Mouse (Mus musculus) limb, embryonic 14.5 days (tissue): ENCODE data around the gene Gm10912. TPM values are rescaled to one million over a fixed set of nuclear protein-coding genes. Genes with fewer than 3 reads are reported as not detected.
"Not testable (repeated sequence)": the region's sequence is repeated elsewhere in the genome, so short reads cannot be mapped to it uniquely, and the experiment has no call there.

Experiments
- ATAC-seq: fragments of 200-750 bp; cut with Nextera tagmentation; 2 replicates; pipeline ENCODE4 v1.8.0; 2017; ENCODE audit warnings: low read depth, moderate number of reproducible peaks, moderate TSS enrichment; ENCODE audit not compliant: low FRiP score
- DNase-seq: peaks from one replicate; pipeline ENCODE4 v3.0.0-alpha.2; 2015; ENCODE audit warnings: low spot score
- H3K27ac ChIP-seq: fragments of 300-500 bp; sonication (generic); replicated peaks from 2 replicates; pipeline ENCODE4 v1.5.1; 2014; ENCODE audit warnings: low read depth, mild to moderate bottlenecking, low read length, moderate library complexity, mixed read lengths
- H3K27me3 ChIP-seq: fragments of 300-500 bp; sonication (generic); 2 replicates; pipeline ENCODE4 v1.6.1; 2014; ENCODE audit warnings: low read length, mixed read lengths; ENCODE audit not compliant: control insufficient read depth, insufficient read depth
- H3K36me3 ChIP-seq: fragments of 300-500 bp; sonication (generic); 2 replicates; pipeline ENCODE4 v1.6.1; 2014; ENCODE audit warnings: mild to moderate bottlenecking, low read length, moderate library complexity, mixed read lengths; ENCODE audit not compliant: control insufficient read depth, insufficient read depth
- H3K4me1 ChIP-seq: fragments of 300-500 bp; sonication (generic); 2 replicates; pipeline ENCODE4 v1.6.1; 2014; ENCODE audit warnings: antibody characterized with exemption, low read length, mixed read lengths; ENCODE audit not compliant: control insufficient read depth, insufficient read depth
- H3K4me2 ChIP-seq: fragments of 300-500 bp; sonication (generic); replicated peaks from 2 replicates; pipeline ENCODE4 v1.6.1; 2014; ENCODE audit warnings: low read depth, mild to moderate bottlenecking, low read length, moderate library complexity; ENCODE audit not compliant: severe bottlenecking
- H3K4me3 ChIP-seq: fragments of 300-500 bp; sonication (generic); replicated peaks from 2 replicates; pipeline ENCODE4 v1.5.1; 2014; ENCODE audit warnings: low read length
- H3K9ac ChIP-seq: fragments of 300-500 bp; sonication (generic); 2 replicates; pipeline ENCODE4 v1.6.1; 2014; ENCODE audit warnings: mild to moderate bottlenecking, low read depth, low read length, moderate library complexity; ENCODE audit not compliant: severe bottlenecking
- H3K9me3 ChIP-seq: fragments of 300-500 bp; sonication (generic); 2 replicates; pipeline ENCODE4 v1.6.1; 2016; ENCODE audit warnings: low read length; ENCODE audit not compliant: control insufficient read depth
- POLR2A ChIP-seq: fragments of 200-500 bp; IDR thresholded peaks from 2 replicates; pipeline ENCODE4 v1.8.0; 2012; ENCODE audit warnings: inconsistent platforms, mild to moderate bottlenecking, moderate library complexity, borderline replicate concordance; ENCODE audit not compliant: insufficient read depth, insufficient read length; ENCODE audit errors: extremely low read depth
- WGBS: fragments of 180-500 bp; shearing (Covaris S2); extraction: QIAGEN DNeasy Blood & Tissue Kit; methylation state at CpG from one replicate; pipeline ENCODE4 v1.1.7; 2014; 5-methylcytosine and 5-hydroxymethylcytosine counted together
- polyA plus RNA-seq, 2 experiments: library from polyadenylated mRNA; depleted of rRNA in 1 of 2; stranded (reverse) in 1 of 2; unstranded in 1 of 2; fragments of >200 nt; fragmentation: Nextera tagmentation in 1 of 2; extraction: Ambion mirVana in 1 of 2; gene quantifications; 2 replicates each; pipeline versions ENCODE4 v1.2.1 to v1.2.3; 2012 to 2014

Gene Gm10912
- polyA plus RNA-seq, 2 experiments: 0.04 TPM; not detected in 1

- Histone ChIP-seq H3K36me3 (no peaks in the 10 kb centered on the region), H3K9ac (peak within 1 kb of the TSS; percentile 45), H3K4me2 (peak within 1 kb of the TSS; percentile 48), H3K4me1 (no peaks in the 10 kb centered on the region), H3K27me3 (no peaks in the 10 kb centered on the region), H3K27ac (peak within 1 kb of the TSS; percentile 26; the same call in 1 of the 2 replicates), H3K9me3 (0 out of 2 replicates have a peak, but pooled peaks cover 5% of the 10 kb centered on the region), H3K4me3 (peak within 1 kb of the TSS; percentile 38)
- 13% methylated on average over 13 of the region's 13 CpGs for WGBS
- peak; percentile 89 for ATAC-seq
- no peak for TF ChIP-seq POLR2A
- DNase-seq: peak; percentile 71
These were observed 4.1 kb downstream of the Gm10912 start, which contains the start of gene Cd59b for GRCm38 (mm10) chr2:104069704-104070185. Cd59b (plus strand) TSS chr2:104069849.

- not testable (repeated sequence) for H3K9me3 ChIP-seq, H3K27ac ChIP-seq, H3K4me1 ChIP-seq, H3K4me2 ChIP-seq, ATAC-seq, H3K9ac ChIP-seq, DNase-seq, H3K4me3 ChIP-seq, H3K27me3 ChIP-seq, H3K36me3 ChIP-seq
- 82% methylated on average over 5 of the region's 5 CpGs for WGBS
These were observed 12.7 kb downstream of the Gm10912 start for GRCm38 (mm10) chr2:104078285-104078684.

- ATAC-seq, H3K4me1 ChIP-seq, H3K9me3 ChIP-seq, DNase-seq, H3K9ac ChIP-seq, H3K36me3 ChIP-seq, H3K4me3 ChIP-seq, H3K4me2 ChIP-seq, H3K27ac ChIP-seq, H3K27me3 ChIP-seq: not testable (repeated sequence)
- WGBS: no CpG with 5 or more reads among the region's 1 CpGs
These were observed 15.9 kb downstream of the Gm10912 start for GRCm38 (mm10) chr2:104081436-104082050.

- ATAC-seq: no peak; the same call in 1 of the 2 replicates
- Histone ChIP-seq H3K9me3 (no peaks in the 10 kb centered on the region), H3K4me1 (no peaks in the 10 kb centered on the region), H3K4me2 (no peak overlapping the region), H3K4me3 (no peak overlapping the region), H3K36me3 (no peaks in the 10 kb centered on the region), H3K9ac (no peak overlapping the region), H3K27ac (no peak overlapping the region), H3K27me3 (no peaks in the 10 kb centered on the region)
- no peak for TF ChIP-seq POLR2A
- no peak for DNase-seq
These were observed 16.8 kb downstream of the Gm10912 start for GRCm38 (mm10) chr2:104082474-104082873.

GRCm38 (mm10) chr2:104084027-104084426 lies 18.4 kb downstream of the Gm10912 start:
- H3K9me3 ChIP-seq, H3K27me3 ChIP-seq, DNase-seq, H3K4me3 ChIP-seq, H3K4me1 ChIP-seq, H3K4me2 ChIP-seq, H3K36me3 ChIP-seq, H3K27ac ChIP-seq, ATAC-seq, H3K9ac ChIP-seq: not testable (repeated sequence)

GRCm38 (mm10) chr2:104087562-104087961 lies 21.9 kb downstream of the Gm10912 start:
- not testable (repeated sequence) for H3K4me2 ChIP-seq, H3K9ac ChIP-seq, H3K9me3 ChIP-seq, DNase-seq, H3K4me3 ChIP-seq, H3K27me3 ChIP-seq, H3K4me1 ChIP-seq, H3K27ac ChIP-seq, H3K36me3 ChIP-seq, ATAC-seq
- WGBS: 73% methylated on average over 1 of the region's 1 CpGs
